Mouse (Mus musculus) intestine, embryonic 16.5 days (tissue): ENCODE data around the gene Adap2. TPM values are rescaled to one million over a fixed set of nuclear protein-coding genes. Genes with fewer than 3 reads are reported as not detected.

Source experiments
- ATAC-seq: fragments of 200-750 bp; cut with Nextera tagmentation; 2 replicates; pipeline ENCODE4 v1.8.0; 2017; ENCODE audit warnings: moderate TSS enrichment, moderate library complexity
- H3K27ac ChIP-seq: fragments of 300-500 bp; sonication (generic); 2 replicates; pipeline ENCODE4 v1.5.1; 2014; ENCODE audit warnings: mild to moderate bottlenecking, low read length
- H3K27me3 ChIP-seq: fragments of 300-500 bp; sonication (generic); replicated peaks from 2 replicates; pipeline ENCODE4 v1.6.1; 2014; ENCODE audit warnings: low read length, control low read depth, mixed read lengths; ENCODE audit not compliant: control insufficient read depth, insufficient read depth
- H3K36me3 ChIP-seq: fragments of 300-500 bp; sonication (generic); 2 replicates; pipeline ENCODE4 v1.6.1; 2014; ENCODE audit warnings: low read length, control low read depth; ENCODE audit not compliant: control insufficient read depth, insufficient read depth
- H3K4me1 ChIP-seq: fragments of 300-500 bp; sonication (generic); 2 replicates; pipeline ENCODE4 v1.6.1; 2014; ENCODE audit warnings: low read length, control low read depth, mixed read lengths; ENCODE audit not compliant: control insufficient read depth, insufficient read depth
- H3K4me2 ChIP-seq: fragments of 300-500 bp; sonication (generic); 2 replicates; pipeline ENCODE4 v1.6.1; 2014; ENCODE audit warnings: low read depth, low read length, control low read depth
- H3K4me3 ChIP-seq: fragments of 300-500 bp; sonication (generic); 2 replicates; pipeline ENCODE4 v1.5.1; 2014; ENCODE audit warnings: mild to moderate bottlenecking, low read length
- H3K9ac ChIP-seq: fragments of 300-500 bp; sonication (generic); 2 replicates; pipeline ENCODE4 v1.6.1; 2014; ENCODE audit warnings: low read depth, low read length
- H3K9me3 ChIP-seq: fragments of 300-500 bp; sonication (generic); 2 replicates; pipeline ENCODE4 v1.6.1; 2016; ENCODE audit warnings: low read length, control low read depth; ENCODE audit not compliant: control insufficient read depth
- WGBS: fragments of 180-500 bp; shearing (Covaris S2); extraction: QIAGEN DNeasy Blood & Tissue Kit; methylation state at CpG from one replicate; pipeline ENCODE4 v1.1.7; 2014; 5-methylcytosine and 5-hydroxymethylcytosine counted together
- polyA plus RNA-seq: library from polyadenylated mRNA; unstranded; fragments of >200 nt; fragmentation: Nextera tagmentation; extraction: Ambion mirVana; gene quantifications from 2 replicates; pipeline ENCODE4 v1.2.1, GENCODE M21; 2015

The Adap2 gene
- polyA plus RNA-seq, 1 experiment from 2014 or later: 4.9 TPM

- no peak for ATAC-seq
- Histone ChIP-seq H3K4me3 (no peak overlapping the region), H3K9ac (no peak overlapping the region), H3K27me3 (no peaks in the 10 kb centered on the region), H3K27ac (no peak overlapping the region), H3K4me1 (no peaks in the 10 kb centered on the region), H3K36me3 (peaks cover 6% of the 10 kb centered on the region; the same call in 1 of the 2 replicates), H3K9me3 (no peaks in the 10 kb centered on the region), H3K4me2 (no peak overlapping the region)
- 76% methylated on average over 6 of the region's 6 CpGs for WGBS
These were observed 48.4 kb downstream of the Adap2 start for GRCm38 (mm10) chr11:80202296-80202695.

- no peak overlapping the region for H3K4me3 ChIP-seq
- no peak overlapping the region for H3K9ac ChIP-seq
- no peaks in the 10 kb centered on the region for H3K9me3 ChIP-seq
- H3K27me3 ChIP-seq: no peaks in the 10 kb centered on the region
- WGBS: 71% methylated on average over 3 of the region's 3 CpGs
- no peak overlapping the region for H3K27ac ChIP-seq
- ATAC-seq: no peak
- no peak overlapping the region for H3K4me2 ChIP-seq
- H3K36me3 ChIP-seq: no peaks in the 10 kb centered on the region
- H3K4me1 ChIP-seq: no peaks in the 10 kb centered on the region
These were observed 50.1 kb downstream of the Adap2 start for GRCm38 (mm10) chr11:80204037-80204436.

- H3K4me3 ChIP-seq: no peak overlapping the region
These were observed 51.0 kb downstream of the Adap2 start for GRCm38 (mm10) chr11:80204941-80205340.

GRCm38 (mm10) chr11:80208465-80208859 lies 54.6 kb downstream of the Adap2 start:
- Histone ChIP-seq H3K9me3 (no peaks in the 10 kb centered on the region), H3K4me1 (peaks cover 7% of the 10 kb centered on the region), H3K9ac (no peak overlapping the region; the same call in 1 of the 2 replicates), H3K4me2 (no peak overlapping the region), H3K27me3 (no peaks in the 10 kb centered on the region), H3K27ac (no peak overlapping the region), H3K4me3 (peak overlapping the region; percentile 94), H3K36me3 (no peaks in the 10 kb centered on the region)
- WGBS: 38% methylated on average over 7 of the region's 7 CpGs
- peak; percentile 16; the same call in 1 of the 2 replicates for ATAC-seq

More at GRCm38 (mm10) chr11:80204941-80205340, 51.0 kb downstream of the Adap2 start:
- H3K36me3 ChIP-seq: no peaks in the 10 kb centered on the region
- WGBS: 61% methylated on average over 5 of the region's 5 CpGs
- H3K27me3 ChIP-seq: no peaks in the 10 kb centered on the region
- no peak overlapping the region for H3K4me2 ChIP-seq
- no peak overlapping the region for H3K27ac ChIP-seq
- H3K9ac ChIP-seq: no peak overlapping the region
- no peak for ATAC-seq
- H3K4me1 ChIP-seq: peaks cover under 1% of the 10 kb centered on the region; the same call in 1 of the 2 replicates
- H3K9me3 ChIP-seq: no peaks in the 10 kb centered on the region

- Histone ChIP-seq H3K36me3 (no peaks in the 10 kb centered on the region), H3K9ac (peak within 1 kb of the TSS; percentile 94), H3K4me3 (peak within 1 kb of the TSS; percentile 94), H3K9me3 (no peaks in the 10 kb centered on the region), H3K4me1 (peaks cover 7% of the 10 kb centered on the region), H3K27me3 (no peaks in the 10 kb centered on the region), H3K4me2 (peak within 1 kb of the TSS; percentile 51), H3K27ac (peak within 1 kb of the TSS; percentile 95)
- ATAC-seq: peak; percentile 96
- WGBS: under 1% methylated on average over 78 of the region's 78 CpGs
These were observed 55.2 kb downstream of the Adap2 start, which contains the start of gene Rhot1 for GRCm38 (mm10) chr11:80208860-80209800. Gene Rhot1 (plus strand): TSS chr11:80209019.

GRCm38 (mm10) chr11:80210321-80210720 lies 56.4 kb downstream of the Adap2 start:
- Histone ChIP-seq H3K4me1 (peaks cover 7% of the 10 kb centered on the region), H3K4me2 (peak overlapping the region; percentile 51), H3K27me3 (no peaks in the 10 kb centered on the region), H3K4me3 (peak overlapping the region; percentile 94), H3K9ac (peak overlapping the region; percentile 55), H3K36me3 (no peaks in the 10 kb centered on the region), H3K9me3 (no peaks in the 10 kb centered on the region), H3K27ac (no peak overlapping the region)
- no peak for ATAC-seq
- WGBS: 39% methylated on average over 6 of the region's 6 CpGs

DNA sequence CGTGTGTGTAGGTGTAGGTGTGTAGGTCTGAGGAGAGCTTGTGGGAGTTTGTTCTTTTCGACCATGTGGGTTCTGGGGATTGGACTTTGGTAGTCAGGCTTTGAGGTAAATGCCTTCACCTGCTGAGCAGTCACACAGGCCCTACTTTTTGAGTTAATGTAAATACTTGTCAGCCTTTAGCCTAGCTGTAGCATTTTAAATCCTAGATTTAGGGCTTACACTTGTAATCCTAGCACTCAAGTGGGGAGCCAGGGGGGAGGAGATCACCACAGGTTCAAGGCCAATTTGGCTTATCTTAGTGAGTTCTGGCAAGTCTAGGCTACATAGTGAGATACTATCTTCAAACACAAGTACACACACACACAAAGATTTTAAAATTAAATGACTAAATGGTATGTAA lies 58.4 kb downstream of the Adap2 start:
- H3K9ac ChIP-seq: no peak overlapping the region
- no peak overlapping the region for H3K27ac ChIP-seq
- 86% methylated on average over 2 of the region's 2 CpGs for WGBS
- H3K27me3 ChIP-seq: no peaks in the 10 kb centered on the region
- no peak for ATAC-seq
- H3K36me3 ChIP-seq: no peaks in the 10 kb centered on the region
- no peak overlapping the region for H3K4me2 ChIP-seq
- no peak overlapping the region for H3K4me3 ChIP-seq
- peaks cover 7% of the 10 kb centered on the region for H3K4me1 ChIP-seq
- H3K9me3 ChIP-seq: no peaks in the 10 kb centered on the region

GRCm38 (mm10) chr11:80215291-80215690 lies 61.4 kb downstream of the Adap2 start:
- 90% methylated on average over 3 of the region's 3 CpGs for WGBS
- ATAC-seq: no peak
- Histone ChIP-seq H3K9me3 (no peaks in the 10 kb centered on the region), H3K36me3 (no peaks in the 10 kb centered on the region), H3K4me2 (no peak overlapping the region), H3K27me3 (no peaks in the 10 kb centered on the region), H3K9ac (no peak overlapping the region), H3K4me3 (no peak overlapping the region), H3K27ac (no peak overlapping the region), H3K4me1 (peaks cover 2% of the 10 kb centered on the region)

GRCm38 (mm10) chr11:80218657-80219293 lies 64.9 kb downstream of the Adap2 start:
- Histone ChIP-seq H3K4me1 (no peaks in the 10 kb centered on the region), H3K27ac (no peak overlapping the region), H3K9ac (no peak overlapping the region), H3K36me3 (no peaks in the 10 kb centered on the region), H3K4me3 (no peak overlapping the region), H3K27me3 (no peaks in the 10 kb centered on the region), H3K9me3 (no peaks in the 10 kb centered on the region), H3K4me2 (no peak overlapping the region)
- ATAC-seq: no peak
- WGBS: 85% methylated on average over 11 of the region's 11 CpGs
